16 mouse cellular contexts compared by ENCODE assay signal in genomic region chr14:74986527-74986926, GRCm38 (mm10).
"Had no signal": no experiment of that assay in that cellular context is flagged by ENCODE, and none has a peak within 500 bp of the region (broad histone marks: within the 10 kb centered on the region; RNA-seq: fewer than 3 reads in every experiment).

No protein-coding gene starts in this region.

- H3K4me3 ChIP-seq: liver, embryonic 15.5 days; lung, embryonic 15.5 days; megakaryocyte, embryonic 14.5 days; midbrain, embryonic 13.5 days; midbrain, embryonic 15.5 days; neural tube, embryonic 12.5 days had no signal

- H3K36me3 ChIP-seq: liver, embryonic 15.5 days; lung, embryonic 15.5 days; midbrain, embryonic 13.5 days; midbrain, embryonic 15.5 days; neural tube, embryonic 12.5 days had no signal

- H3K4me2 ChIP-seq: liver, embryonic 15.5 days; lung, embryonic 15.5 days; midbrain, embryonic 11.5 days; midbrain, embryonic 13.5 days; midbrain, embryonic 15.5 days; neural tube, embryonic 12.5 days had no signal

- H3K27ac ChIP-seq: liver, embryonic 15.5 days; lung, embryonic 15.5 days; macrophage; midbrain, embryonic 13.5 days; midbrain, embryonic 15.5 days; neural tube, embryonic 12.5 days had no signal

- ATAC-seq: liver, postnatal 0 days; lung, postnatal 0 days; midbrain, embryonic 13.5 days; midbrain, embryonic 15.5 days had no signal

- H3K9me3 ChIP-seq: liver, embryonic 15.5 days; lung, embryonic 15.5 days; megakaryocyte, embryonic 14.5 days; midbrain, embryonic 13.5 days; midbrain, embryonic 15.5 days; neural tube, embryonic 12.5 days had no signal

- DNase-seq: liver, postnatal 0 days; lung, adult 2 months; lung, postnatal 14 days; lung, postnatal 36 days; right cerebral cortex, postnatal 14 days; thymus, postnatal 14 days; thymus, postnatal 36 days had no signal

- H3K27me3 ChIP-seq: liver, embryonic 15.5 days; lung, embryonic 15.5 days; midbrain, embryonic 13.5 days; midbrain, embryonic 15.5 days; neural tube, embryonic 12.5 days had no signal

- H3K9ac ChIP-seq: liver, embryonic 15.5 days; liver, postnatal 0 days; lung, embryonic 15.5 days; midbrain, embryonic 13.5 days; midbrain, embryonic 15.5 days; neural tube, embryonic 12.5 days had no signal

- H3K4me1 ChIP-seq: lung, embryonic 15.5 days; midbrain, embryonic 13.5 days; midbrain, embryonic 15.5 days; neural tube, embryonic 12.5 days had no signal
